Mouse (Mus musculus) spleen, embryonic (tissue): ENCODE measurements around the gene Ccdc74a.
"Not testable (repeated sequence)": the region's sequence is repeated elsewhere in the genome, so short reads cannot be mapped to it uniquely, and the experiment has no call there.

ENCODE experiments used
- CTCF ChIA-PET: fragments of 350-600 bp; sonication (Branson Sonifier 250); formaldehyde crosslinking; loops from one replicate; lab custom pipeline; 2022; lab: Charles Lee

The Ccdc74a gene

GRCm38 (mm10) chr16:17646310-17647114 is at the start of gene Ccdc74a:
Gene Ccdc74a (plus strand): TSS chr16:17646470.
- CTCF ChIA-PET, result no interaction called here

DNA sequence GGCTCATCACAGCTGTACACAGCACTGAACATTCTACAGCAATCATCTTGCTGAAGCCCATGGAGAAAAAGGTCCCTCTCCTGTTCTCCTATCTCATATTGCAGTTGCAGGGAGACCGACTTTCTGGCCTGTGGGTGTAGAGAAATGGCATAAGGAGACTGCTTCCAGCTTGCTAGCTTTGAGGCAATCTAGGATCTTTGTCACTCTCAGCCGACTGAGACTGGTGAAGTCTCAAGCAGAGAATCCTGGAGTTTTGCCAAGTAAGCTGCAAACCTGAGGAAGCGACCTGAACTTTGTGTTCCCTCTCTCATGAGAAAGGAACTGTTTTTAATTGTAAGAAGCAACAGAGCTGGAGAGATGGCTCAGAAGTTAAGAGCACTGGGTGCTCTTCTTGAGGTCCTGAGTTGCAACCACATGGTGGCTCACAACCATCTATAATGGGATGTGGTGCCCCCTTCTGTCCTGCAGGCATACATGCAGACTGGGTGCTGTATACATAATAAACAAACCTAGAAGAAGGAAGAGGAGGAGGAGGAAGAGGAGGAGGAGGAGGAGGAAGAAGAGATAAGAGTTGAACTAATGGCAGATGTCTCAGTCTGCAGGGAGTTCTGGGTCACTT is 45.2 kb upstream of the Ccdc74a start:
- CTCF ChIA-PET, result no interaction called here

GRCm38 (mm10) chr16:17604941-17605340 is 41.3 kb upstream of the Ccdc74a start:
- CTCF ChIA-PET, result no interaction called here

DNA sequence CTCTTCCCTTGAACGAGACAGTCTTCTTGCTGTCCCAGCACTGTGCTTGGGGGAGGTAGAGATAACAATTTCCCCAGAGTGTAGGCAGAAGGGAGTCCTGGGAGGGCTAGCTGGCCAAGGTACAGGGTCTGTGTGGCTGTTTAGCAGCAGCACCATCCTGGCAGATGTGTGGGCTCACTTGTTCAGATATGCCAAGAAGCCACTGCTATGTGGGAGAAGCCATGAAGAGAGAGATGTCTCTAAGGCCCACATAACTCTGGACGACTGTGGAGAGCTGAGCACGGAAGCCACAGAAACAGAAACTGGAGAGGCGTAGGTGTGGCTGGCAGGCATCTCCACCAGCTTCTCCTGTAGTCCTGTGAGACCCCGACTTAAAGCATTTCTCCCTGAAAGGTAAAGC is 40.6 kb upstream of the Ccdc74a start:
- CTCF ChIA-PET, result no interaction called here

DNA sequence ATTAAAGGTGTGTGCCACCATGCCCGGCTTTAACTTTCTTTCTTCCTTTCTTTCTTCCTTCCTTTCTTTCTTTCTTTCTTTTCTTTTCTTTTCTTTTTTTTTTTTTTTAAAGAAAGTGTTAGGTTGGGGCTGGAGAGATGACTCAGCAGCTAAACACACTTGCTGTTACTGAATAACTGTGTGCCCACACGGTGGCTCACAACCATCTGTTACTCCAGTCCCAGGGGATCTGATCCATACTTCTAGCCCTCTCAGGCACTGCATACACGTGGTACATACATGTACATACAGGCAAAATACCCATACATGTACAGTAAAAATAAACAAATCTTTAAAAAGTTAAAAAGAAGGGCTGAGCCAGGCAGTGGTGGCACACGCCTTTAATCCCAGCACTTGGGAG is 34.9 kb upstream of the Ccdc74a start:
- CTCF ChIA-PET, result no interaction called here

- CTCF ChIA-PET, result not testable (repeated sequence)
Observed at GRCm38 (mm10) chr16:17614740-17615139, 31.5 kb upstream of the Ccdc74a start.

GRCm38 (mm10) chr16:17616212-17616611 is 30.1 kb upstream of the Ccdc74a start:
- CTCF ChIA-PET, result no interaction called here

DNA sequence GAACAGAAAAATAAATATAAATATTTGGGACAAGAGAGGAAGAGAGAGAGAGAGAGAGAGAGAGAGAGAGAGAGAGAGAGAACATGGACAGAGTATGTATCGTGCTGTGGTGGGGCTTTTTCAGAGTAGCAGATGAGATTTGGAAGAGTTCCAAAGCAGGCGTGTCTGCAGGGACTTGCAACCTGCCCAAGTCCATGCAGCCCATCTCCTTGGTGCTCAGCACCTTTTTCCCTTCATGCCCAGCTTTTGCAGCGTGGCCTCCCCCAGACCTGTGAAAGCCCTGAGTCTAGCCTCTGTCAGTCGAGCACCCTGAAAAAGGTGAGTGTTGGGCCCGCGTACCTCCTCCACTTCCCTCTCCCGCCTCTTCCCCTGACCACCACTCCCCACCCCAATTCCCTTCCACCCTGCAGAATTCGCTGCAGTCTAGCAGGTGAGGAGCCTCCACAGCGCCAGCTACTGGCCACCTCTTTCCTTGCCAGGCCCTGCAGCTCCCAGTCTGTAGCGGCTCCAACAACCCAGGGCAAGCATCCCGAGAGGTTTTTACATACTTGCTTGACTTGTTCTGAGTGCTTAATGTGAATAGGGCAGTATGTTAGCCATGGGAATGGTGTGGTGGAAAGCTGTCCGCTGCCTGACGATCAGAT is 28.2 kb upstream of the Ccdc74a start:
- CTCF ChIA-PET, result interaction anchor here (0.9 kb wide), 1 partner anchor 55 kb away, joined by 4 read pairs; no protein-coding TSS in a partner anchor

GRCm38 (mm10) chr16:17619198-17620105 is 26.8 kb upstream of the Ccdc74a start, which contains the start of gene Smpd4:
Gene Smpd4 (plus strand): TSS chr16:17619354.
- CTCF ChIA-PET, result no interaction called here

DNA sequence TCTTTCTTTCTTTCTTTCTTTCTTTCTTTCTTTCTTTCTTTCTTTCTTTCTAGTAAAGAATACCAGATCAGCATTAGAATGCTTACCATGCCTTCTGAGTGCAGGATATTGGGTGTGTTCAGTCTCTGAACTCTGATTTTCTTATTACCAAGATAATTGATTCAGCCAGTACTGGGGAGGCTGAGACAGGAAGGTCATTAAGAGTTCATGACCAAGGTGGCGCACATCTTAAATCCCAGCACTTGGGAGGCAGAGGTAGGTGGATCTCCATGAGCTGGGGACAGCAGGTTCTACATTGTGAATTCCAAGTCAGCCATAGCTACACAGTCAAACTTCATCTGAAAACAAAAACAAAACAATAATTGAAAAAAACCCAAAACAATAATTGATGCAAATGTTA is 24.3 kb upstream of the Ccdc74a start:
- CTCF ChIA-PET, result no interaction called here

- CTCF ChIA-PET, result no interaction called here
Observed at GRCm38 (mm10) chr16:17625488-17626268, 20.6 kb upstream of the Ccdc74a start.

DNA sequence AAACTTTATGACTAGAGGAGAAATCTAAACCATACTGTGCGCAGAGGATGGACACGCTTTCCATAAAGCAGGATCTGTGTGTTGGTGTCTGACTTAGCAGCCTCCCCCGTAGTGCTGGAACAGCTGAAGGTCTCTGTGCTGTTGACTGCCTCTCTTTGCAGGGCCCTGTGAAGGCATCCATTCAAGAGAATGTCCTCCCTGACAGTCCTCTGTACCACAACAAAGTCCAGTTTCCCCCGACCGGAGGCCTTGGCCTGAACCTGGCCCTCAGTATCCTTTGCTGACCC is 20.1 kb upstream of the Ccdc74a start:
- CTCF ChIA-PET, result no interaction called here

GRCm38 (mm10) chr16:17632580-17632979 is 13.7 kb upstream of the Ccdc74a start:
- CTCF ChIA-PET, result no interaction called here

DNA sequence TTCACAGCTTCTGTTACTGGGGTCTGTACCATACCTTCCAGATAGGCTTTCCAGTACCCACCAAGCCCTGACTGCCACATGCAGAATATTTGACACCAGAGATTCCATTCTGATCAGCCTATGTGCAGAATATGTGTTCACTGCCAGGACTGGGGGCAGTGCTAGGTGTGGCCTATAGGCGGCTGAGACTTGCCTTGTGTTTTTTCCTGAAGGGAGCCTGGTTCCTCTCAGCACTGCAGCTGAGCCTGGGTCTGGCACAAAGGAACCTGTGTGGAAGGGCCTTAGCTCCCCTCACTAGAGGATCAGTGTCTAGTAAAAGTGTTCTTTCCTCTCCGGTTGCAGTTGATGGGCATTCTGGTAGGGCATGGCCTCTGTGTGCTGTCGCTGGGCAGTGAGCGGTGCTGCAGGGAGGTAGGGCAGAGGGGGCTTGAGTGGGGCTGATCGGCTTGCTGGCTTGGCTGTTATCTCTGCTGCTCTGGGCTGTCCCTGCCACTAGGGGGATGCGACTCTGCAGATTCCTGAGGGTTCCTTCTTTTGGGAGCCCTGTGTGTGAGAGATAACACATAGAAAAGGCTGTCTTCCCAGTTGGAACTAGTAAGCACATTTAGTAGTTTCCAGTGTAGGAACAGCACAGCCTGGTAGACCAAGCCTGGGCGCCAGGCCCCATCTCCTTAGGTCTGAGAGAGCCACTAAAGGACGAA is 12.6 kb upstream of the Ccdc74a start:
- CTCF ChIA-PET, result no interaction called here

DNA sequence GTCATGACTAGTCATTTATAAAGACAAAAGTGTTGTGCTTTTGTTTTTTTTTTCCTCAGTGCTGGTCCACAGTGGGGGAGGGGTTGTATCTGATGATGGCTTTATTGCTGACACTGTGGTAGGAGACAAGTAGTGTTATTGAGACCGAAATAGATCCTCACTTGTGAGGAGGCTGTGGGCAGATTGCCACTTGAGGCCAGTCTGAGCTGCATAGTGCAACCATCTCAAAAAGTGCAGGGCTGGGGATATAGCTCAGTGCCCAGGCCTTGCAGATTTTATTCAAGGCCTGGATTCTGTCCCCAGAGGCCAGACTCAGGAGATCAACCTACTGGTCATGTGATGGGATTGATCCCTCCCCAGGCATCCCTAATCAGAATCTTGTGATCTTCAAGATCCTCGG is 9.4 kb upstream of the Ccdc74a start:
- CTCF ChIA-PET, result no interaction called here

DNA sequence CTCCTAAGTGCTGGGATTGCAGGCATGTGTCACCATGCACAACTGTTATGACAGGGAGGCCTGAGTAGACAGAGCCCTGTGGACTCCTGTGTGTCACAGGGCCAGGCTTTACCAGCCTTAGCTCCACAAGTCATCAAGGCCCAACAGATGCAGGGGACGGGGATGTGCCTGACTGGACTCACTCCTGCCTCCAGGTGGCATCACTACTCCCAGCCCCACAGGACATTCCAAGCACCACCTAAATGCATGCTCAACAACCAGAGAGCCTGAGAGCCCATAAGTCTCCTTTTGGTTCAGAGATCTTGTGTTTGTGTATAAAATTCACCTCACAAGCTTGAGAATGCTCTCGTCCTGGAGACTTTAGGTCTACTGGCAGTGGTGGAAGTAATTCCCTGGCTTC is 8.7 kb upstream of the Ccdc74a start:
- CTCF ChIA-PET, result no interaction called here

DNA sequence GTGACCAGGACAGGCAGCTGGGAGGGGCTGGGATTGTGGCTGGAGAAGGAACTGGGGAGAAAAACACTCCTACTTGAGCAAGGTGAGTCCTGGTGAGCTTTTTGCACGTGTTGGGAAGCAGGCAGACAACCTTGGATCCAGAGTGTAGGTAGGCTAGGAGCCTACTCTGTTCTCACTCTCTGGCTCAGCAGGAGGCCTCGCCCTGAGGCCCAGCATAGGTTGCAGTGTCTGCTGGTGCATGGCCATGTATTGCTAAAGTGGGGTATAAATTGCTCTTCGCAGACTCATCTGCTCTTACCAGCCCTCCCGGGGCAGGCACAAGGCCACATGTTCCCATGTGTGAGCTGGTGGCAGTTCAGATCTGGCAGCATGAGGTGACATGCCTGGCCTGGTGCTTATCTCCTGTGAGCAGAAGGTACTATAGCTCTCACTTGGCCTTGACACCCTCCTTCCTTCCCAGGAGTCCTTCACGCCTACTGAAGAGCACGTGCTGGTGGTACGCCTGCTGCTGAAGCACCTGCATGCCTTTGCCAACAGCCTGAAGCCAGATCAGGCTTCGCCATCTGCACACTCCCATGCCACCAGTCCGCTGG is 8.1 kb upstream of the Ccdc74a start:
- CTCF ChIA-PET, result no interaction called here

GRCm38 (mm10) chr16:17639081-17639480 is 7.2 kb upstream of the Ccdc74a start:
- CTCF ChIA-PET, result no interaction called here

DNA sequence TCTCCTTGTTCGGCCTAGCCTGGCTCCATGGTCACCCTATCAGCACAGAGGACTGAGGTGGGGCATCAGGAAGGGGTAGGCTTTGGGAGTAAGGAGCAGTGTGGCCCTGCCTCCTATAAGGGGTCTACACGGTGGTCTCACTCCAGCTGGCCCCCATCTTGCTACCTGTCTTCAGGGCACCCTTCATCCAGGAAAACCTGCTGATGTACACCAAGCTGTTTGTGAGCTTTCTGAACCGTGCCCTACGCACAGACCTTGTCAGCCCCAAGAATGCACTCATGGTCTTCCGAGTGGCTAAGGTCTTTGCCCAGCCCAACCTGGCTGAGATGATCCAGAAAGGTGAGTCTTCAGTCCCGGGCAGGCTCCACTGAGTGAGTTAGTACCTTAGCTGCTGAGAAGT is 6.3 kb upstream of the Ccdc74a start:
- CTCF ChIA-PET, result no interaction called here

- CTCF ChIA-PET, result no interaction called here
Observed at GRCm38 (mm10) chr16:17640706-17641105, 5.6 kb upstream of the Ccdc74a start.
